28 mouse cellular contexts compared by ENCODE assay signal in genomic region chr5:129919320-129919719, GRCm38 (mm10). TPM values are rescaled to one million over a fixed set of nuclear protein-coding genes. Genes with fewer than 3 reads are reported as not detected.
DNase-seq lines count a peak whose midpoint lies in the region; ATAC-seq and TF ChIP-seq lines count a peak whose summit lies in the region.
"Had no signal": no experiment of that assay in that cellular context is flagged by ENCODE, and none has a peak within 500 bp of the region (broad histone marks: within the 10 kb centered on the region; RNA-seq: fewer than 3 reads in every experiment).

No protein-coding gene starts in this region.

- H3K27ac ChIP-seq in ES-E14 (ENCODE audit: insufficient read depth, low read depth, low read length, poor library complexity, severe bottlenecking), result peak overlapping the region; percentile 82
- H3K27ac ChIP-seq: embryonic facial prominence, embryonic 12.5 days; embryonic facial prominence, embryonic 15.5 days; gastrocnemius, adult 2 months; heart, adult 2 months; heart, embryonic 10.5 days; heart, embryonic 13.5 days; hindbrain, embryonic 14.5 days; hindbrain, postnatal 0 days had no signal

- no peaks in the 10 kb centered on the region for H3K36me3 ChIP-seq in E14TG2a.4 (ENCODE audit: insufficient read depth, low read length)
- H3K36me3 ChIP-seq in ES-E14 (ENCODE audit: control insufficient read depth, insufficient read depth, low read length, poor library complexity, severe bottlenecking), result no peaks in the 10 kb centered on the region
- H3K36me3 ChIP-seq: embryonic facial prominence, embryonic 12.5 days; embryonic facial prominence, embryonic 15.5 days; G1E; heart, embryonic 10.5 days; heart, embryonic 13.5 days had no signal

- no peak for TF ChIP-seq CTCF in E14TG2a.4 (conservative IDR thresholded peaks at IDR 0.05; ENCODE audit: low read length)

- peak; percentile 45 for DNase-seq in adrenal gland, adult 2 months
- no peak for DNase-seq in adrenal gland, postnatal 4 days (ENCODE audit: low spot score in 2 of 2)
- no peak for DNase-seq in ES-E14 (ENCODE audit: low read depth, low spot score)
- DNase-seq in gonadal fat pad, adult 2 months (ENCODE audit: low read depth), result peak; percentile 70
- no peak for DNase-seq in layer of hippocampus, adult 9-10 months (ENCODE audit: low spot score)
- DNase-seq: cerebellum, adult 18-20 months; cerebellum, adult 9-10 months; cerebellum, postnatal 14 days; forebrain, postnatal 0 days; gastrocnemius, adult 2 months; gastrocnemius, postnatal 25 days; heart, adult 2 months; heart, postnatal 14 days; heart, postnatal 4 days had no signal

- H3K4me1 ChIP-seq in E14TG2a.4 (replicated peaks; ENCODE audit: low read depth, low read length), result peaks cover 47% of the 10 kb centered on the region
- peaks cover 6 to 9% of the 10 kb centered on the region in 2 experiments; a peak in 3 of 4 replicates for H3K4me1 ChIP-seq in ES-E14 (ENCODE audit: control insufficient read depth in 2 of 2, insufficient read depth in 2 of 2, low read length in 2 of 2, poor library complexity in 1 of 2)
- H3K4me1 ChIP-seq: embryonic facial prominence, embryonic 12.5 days; embryonic facial prominence, embryonic 15.5 days; heart, embryonic 10.5 days; heart, embryonic 13.5 days had no signal

- no peak for ATAC-seq in monocyte, adult 5-6 weeks (replicated peaks; ENCODE audit: insufficient number of reproducible peaks, low FRiP score, low TSS enrichment, poor library complexity, severe bottlenecking)
- ATAC-seq: activated CD4-positive, CD25-positive, alpha-beta regulatory T cell, adult 4 months; forebrain, embryonic 14.5 days; forebrain, postnatal 0 days; hindbrain, postnatal 0 days; inflammation-experienced regulatory T-cells, adult 6 months; intestine, embryonic 16.5 days; Patski had no signal

- H3K9me3 ChIP-seq in E14TG2a.4 (ENCODE audit: low read length) (no peaks in the 10 kb centered on the region), ES-E14 (ENCODE audit: control insufficient read depth, insufficient read depth, low read depth, low read length) (no peaks in the 10 kb centered on the region)
- H3K9me3 ChIP-seq: embryonic facial prominence, embryonic 12.5 days; embryonic facial prominence, embryonic 15.5 days; G1E; heart, embryonic 10.5 days; heart, embryonic 13.5 days had no signal

- no peaks in the 10 kb centered on the region for H3K27me3 ChIP-seq in E14TG2a.4 (ENCODE audit: insufficient read depth, low read length)
- H3K27me3 ChIP-seq: embryonic facial prominence, embryonic 12.5 days; embryonic facial prominence, embryonic 15.5 days; heart, embryonic 13.5 days; Patski had no signal

- H3K4me3 ChIP-seq in E14TG2a.4 (replicated peaks; ENCODE audit: low read length), result peak overlapping the region; percentile 68
- H3K4me3 ChIP-seq in ES-E14 (ENCODE audit: insufficient read depth in 1 of 2, low read depth in 1 of 2, low read length in 2 of 2, poor library complexity in 1 of 2, severe bottlenecking in 1 of 2), result peak overlapping the region in 1 of 2 experiments; percentile 36; a peak in 2 of 4 replicates
- H3K4me3 ChIP-seq: embryonic facial prominence, embryonic 12.5 days; embryonic facial prominence, embryonic 15.5 days; gastrocnemius, adult 2 months; heart, adult 2 months; heart, embryonic 10.5 days; heart, embryonic 13.5 days had no signal

- in situ Hi-C loops in ES-E14 (cut with MboI; ENCODE audit: low sequenced_read_pairs in 2 of 2, unreplicated experiment in 2 of 2), result no loop called here

- peak overlapping the region; percentile 66; the same call in 1 of the 2 replicates for H3K9ac ChIP-seq in ES-E14 (ENCODE audit: insufficient read depth, low read depth, low read length, poor library complexity, severe bottlenecking)
- H3K9ac ChIP-seq: embryonic facial prominence, embryonic 12.5 days; embryonic facial prominence, embryonic 15.5 days; forebrain, postnatal 0 days; heart, embryonic 13.5 days; hindbrain, embryonic 14.5 days had no signal

TF ChIP-seq in ES-E14, 5 proteins besides CTCF, POLR2A, EP300 and RAD21:
- TF ChIP-seq ZC3H11A (IDR thresholded peaks at IDR 0.05; ENCODE audit: borderline replicate concordance, low read depth, low read length) (no peak), ZNF384 (IDR thresholded peaks at IDR 0.05; ENCODE audit: low read depth, low read length) (no peak), MAFK (IDR thresholded peaks at IDR 0.05; ENCODE audit: insufficient read depth, low read depth, low read length) (no peak), CHD2 (IDR thresholded peaks at IDR 0.05; ENCODE audit: low read depth, low read length) (no peak), HCFC1 (IDR thresholded peaks at IDR 0.05; ENCODE audit: borderline replicate concordance, insufficient read depth, low read length) (no peak)

RNA-seq across cellular contexts. Expression of gene Nupr1l, which starts 11.0 kb away (rescaled TPM):
- 1 to 10 TPM; 2.8 to 4.4 TPM for total RNA-seq in adrenal gland, adult 2 months (2021)
- 17.3 and 23.6 TPM in 2 replicates for polyA plus RNA-seq in adrenal gland, adult 2 months (2012; rRNA removed)
- 1 to 10 TPM; 4.8 to 5.5 TPM for total RNA-seq in adrenal gland, postnatal 4 days (2021)
- 1.1 and 2.9 TPM in 2 replicates for total RNA-seq in ES-E14 (2012; rRNA removed)
- polyA plus RNA-seq in gonadal fat pad, adult 2 months (2012; rRNA removed), result 36.7 and 41.6 TPM in 2 replicates
- 0.48 to 4.0 TPM (median 1.9 TPM) in 3 replicates for total RNA-seq in monocyte, adult 5-6 weeks (2017)
- total RNA-seq: gastrocnemius, adult 2 months had no signal
- polyA plus RNA-seq: activated CD4-positive, CD25-positive, alpha-beta regulatory T cell, adult 4 months had no signal

RNA-seq across cellular contexts. Expression of gene Phkg1, which starts 21.0 kb away (rescaled TPM):
- total RNA-seq in adrenal gland, adult 2 months (2021), result 1 to 10 TPM; 1.4 to 3.9 TPM
- 1.2 and 2.6 TPM in 2 replicates for polyA plus RNA-seq in adrenal gland, adult 2 months (2012; rRNA removed)
- 1 to 10 TPM; 3.7 to 4.2 TPM for total RNA-seq in adrenal gland, postnatal 4 days (2021)
- total RNA-seq in ES-E14 (2012; rRNA removed), result 6.4 and 7.2 TPM in 2 replicates
- 5.6 and 7.0 TPM in 2 replicates for polyA plus RNA-seq in gonadal fat pad, adult 2 months (2012; rRNA removed)
- total RNA-seq in monocyte, adult 5-6 weeks (2017), result 0.75 TPM in 1 of 3 replicates, not detected in the others
- polyA plus RNA-seq: G1E had no signal

RNA-seq across cellular contexts. Expression of gene Vkorc1l1, which starts 22.4 kb away (rescaled TPM):
- 10 to 100 TPM; 23.0 to 33.8 TPM for total RNA-seq in adrenal gland, adult 2 months (2021)
- 9.8 and 10.4 TPM in 2 replicates for polyA plus RNA-seq in adrenal gland, adult 2 months (2012; rRNA removed)
- total RNA-seq in adrenal gland, postnatal 4 days (2021), result 10 to 100 TPM; 28.0 to 31.6 TPM
- total RNA-seq in ES-E14 (2012; rRNA removed), result 48.1 and 58.9 TPM in 2 replicates
- polyA plus RNA-seq in gonadal fat pad, adult 2 months (2012; rRNA removed), result 55.8 and 64.3 TPM in 2 replicates
- 9.4 to 13.4 TPM (median 9.6 TPM) in 3 replicates for total RNA-seq in monocyte, adult 5-6 weeks (2017)

RNA-seq across cellular contexts. Expression of gene Zbed5, which starts 23.8 kb away (rescaled TPM):
- total RNA-seq in adrenal gland, adult 2 months (2021), result 1 to 10 TPM; 2.1 to 2.3 TPM
- polyA plus RNA-seq in adrenal gland, adult 2 months (2012; rRNA removed), result 1.1 and 2.2 TPM in 2 replicates
- 1 to 10 TPM; 2.9 to 3.1 TPM for total RNA-seq in adrenal gland, postnatal 4 days (2021)
- total RNA-seq in ES-E14 (2012; rRNA removed), result 15.7 and 16.6 TPM in 2 replicates
- 3.5 and 3.9 TPM in 2 replicates for polyA plus RNA-seq in gonadal fat pad, adult 2 months (2012; rRNA removed)
- total RNA-seq in monocyte, adult 5-6 weeks (2017), result 0.68 to 2.2 TPM in 2 of 3 replicates, not detected in the other

RNA-seq across cellular contexts. Expression of gene Chchd2, which starts 32.0 kb away (rescaled TPM):
- total RNA-seq in adrenal gland, adult 2 months (2021), result 1,000 to 10,000 TPM in 1 of 2 experiments, 100 to 1,000 TPM in 1; 641 to 1,175 TPM
- 3,805 and 4,399 TPM in 2 replicates for polyA plus RNA-seq in adrenal gland, adult 2 months (2012; rRNA removed)
- total RNA-seq in adrenal gland, postnatal 4 days (2021), result 100 to 1,000 TPM; 579 to 625 TPM
- 738 and 874 TPM in 2 replicates for total RNA-seq in ES-E14 (2012; rRNA removed)
- polyA plus RNA-seq in gonadal fat pad, adult 2 months (2012; rRNA removed), result 855 and 995 TPM in 2 replicates
- total RNA-seq in monocyte, adult 5-6 weeks (2017), result 183 to 342 TPM (median 299 TPM) in 3 replicates

Comparison
In these comparisons a context has a peak if more than half of its experiments do, and no peak if none do; other contexts are left out.
1. DNase-seq: peak in adrenal gland, adult 2 months (single experiment) and gonadal fat pad, adult 2 months (single experiment); none in adrenal gland, postnatal 4 days (0 of 2), ES-E14 (single experiment) and layer of hippocampus, adult 9-10 months (single experiment).